Mouse (Mus musculus): ENCODE measurements around the gene Galntl5.
"Not testable (repeated sequence)": the region's sequence is repeated elsewhere in the genome, so short reads cannot be mapped to it uniquely, and the experiment has no call there.

- TF ChIP-seq CHD2 (IDR thresholded peaks at IDR 0.05; ENCODE audit: low read depth, low read length); MAFK (IDR thresholded peaks at IDR 0.05; ENCODE audit: insufficient read depth, low read depth, low read length); HCFC1 (IDR thresholded peaks at IDR 0.05; ENCODE audit: borderline replicate concordance, insufficient read depth, low read length): not testable (repeated sequence)
Measured at GRCm38 (mm10) chr5:25178543-25178942, 2.7 kb upstream of the Galntl5 start.

Measured in ES-E14 (cell line).